Mouse (Mus musculus) urinary bladder, postnatal 36 days (tissue): ENCODE results near the gene Laptm4a.
A peak's percentile ranks its signal among the peaks of the same experiment; 100 is the strongest.

Source experiments
- DNase-seq, 2 experiments: peaks; one replicate each; pipeline ENCODE4 v3.0.0; 2022; ENCODE audit warnings: low spot score in 2 of 2, mixed read lengths in 1 of 2

Laptm4a gene

GRCm38 (mm10) chr12:8921394-8922368 is at the start of gene Laptm4a:
Laptm4a (plus strand) TSS chr12:8921664.
- DNase-seq: peak; percentile 96 to 98

GRCm38 (mm10) chr12:8875583-8875982 is 45.9 kb upstream of the Laptm4a start:
- no peak for DNase-seq

- DNase-seq: peak in 1 of 2 experiments; percentile 68
Observed at GRCm38 (mm10) chr12:8876865-8877264, 44.6 kb upstream of the Laptm4a start.

GRCm38 (mm10) chr12:8877413-8877812 is 44.1 kb upstream of the Laptm4a start:
- peak in 1 of 2 experiments; percentile 23 for DNase-seq

GRCm38 (mm10) chr12:8878752-8879151 is 42.7 kb upstream of the Laptm4a start:
- no peak for DNase-seq

GRCm38 (mm10) chr12:8879389-8879788 is 42.1 kb upstream of the Laptm4a start:
- DNase-seq: no peak

- DNase-seq: peak in 1 of 2 experiments; percentile 62
Observed at GRCm38 (mm10) chr12:8881736-8882135, 39.7 kb upstream of the Laptm4a start.

- DNase-seq: no peak
Observed at GRCm38 (mm10) chr12:8882376-8882775, 39.1 kb upstream of the Laptm4a start.

- DNase-seq: no peak
Observed at GRCm38 (mm10) chr12:8884426-8885145, 36.9 kb upstream of the Laptm4a start.

GRCm38 (mm10) chr12:8885146-8885543 is 36.3 kb upstream of the Laptm4a start:
- DNase-seq: peak in 1 of 2 experiments; percentile 36

GRCm38 (mm10) chr12:8885950-8886349 is 35.5 kb upstream of the Laptm4a start:
- DNase-seq: no peak

GRCm38 (mm10) chr12:8888445-8888844 is 33.0 kb upstream of the Laptm4a start:
- no peak for DNase-seq

- peak; percentile 65 to 77 for DNase-seq
Observed at GRCm38 (mm10) chr12:8889117-8889665, 32.3 kb upstream of the Laptm4a start.

- no peak for DNase-seq
Observed at GRCm38 (mm10) chr12:8892876-8893532, 28.5 kb upstream of the Laptm4a start.

GRCm38 (mm10) chr12:8897140-8897539 is 24.3 kb upstream of the Laptm4a start:
- no peak for DNase-seq

- DNase-seq: no peak
Observed at GRCm38 (mm10) chr12:8898879-8899785, 22.3 kb upstream of the Laptm4a start.

GRCm38 (mm10) chr12:8900107-8900698 is 21.3 kb upstream of the Laptm4a start:
- no peak for DNase-seq

- DNase-seq: no peak
Observed at GRCm38 (mm10) chr12:8900919-8901663, 20.4 kb upstream of the Laptm4a start.

GRCm38 (mm10) chr12:8901934-8902333 is 19.5 kb upstream of the Laptm4a start:
- DNase-seq: no peak
